Mouse (Mus musculus) liver, embryonic 13.5 days (tissue): ENCODE data around the gene Usp4. TPM values are rescaled to one million over a fixed set of nuclear protein-coding genes. Genes with fewer than 3 reads are reported as not detected.

Source experiments
- ATAC-seq: fragments of 200-750 bp; cut with Nextera tagmentation; 2 replicates; pipeline ENCODE4 v1.8.0; 2017; ENCODE audit warnings: low read depth, mild to moderate bottlenecking, moderate number of reproducible peaks, moderate library complexity
- DNase-seq: peaks from one replicate; pipeline ENCODE4 v3.0.0; 2022
- H3K27ac ChIP-seq: fragments of 300-500 bp; sonication (generic); 2 replicates; pipeline ENCODE4 v1.5.1; 2015; ENCODE audit warnings: moderate library complexity, mild to moderate bottlenecking, inconsistent platforms
- H3K27me3 ChIP-seq: fragments of 300-500 bp; sonication (generic); 2 replicates; pipeline ENCODE4 v1.6.1; 2015; ENCODE audit warnings: mild to moderate bottlenecking, inconsistent platforms
- H3K36me3 ChIP-seq: fragments of 300-500 bp; sonication (generic); 2 replicates; pipeline ENCODE4 v1.6.1; 2015; ENCODE audit warnings: mild to moderate bottlenecking, inconsistent platforms
- H3K4me1 ChIP-seq: fragments of 300-500 bp; sonication (generic); replicated peaks from 2 replicates; pipeline ENCODE4 v1.6.1; 2015; ENCODE audit warnings: inconsistent platforms
- H3K4me2 ChIP-seq: fragments of 300-500 bp; sonication (generic); 2 replicates; pipeline ENCODE4 v1.6.1; 2015; ENCODE audit warnings: inconsistent platforms, mild to moderate bottlenecking, moderate library complexity
- H3K4me3 ChIP-seq: fragments of 300-500 bp; sonication (generic); replicated peaks from 2 replicates; pipeline ENCODE4 v1.5.1; 2015; ENCODE audit warnings: mild to moderate bottlenecking, inconsistent platforms
- H3K9ac ChIP-seq: fragments of 300-500 bp; sonication (generic); 2 replicates; pipeline ENCODE4 v1.6.1; 2015; ENCODE audit warnings: mild to moderate bottlenecking, inconsistent platforms
- H3K9me3 ChIP-seq: fragments of 300-500 bp; sonication (generic); replicated peaks from 2 replicates; pipeline ENCODE4 v1.6.1; 2016; ENCODE audit warnings: inconsistent platforms
- WGBS: fragments of 180-500 bp; shearing (Covaris S2); methylation state at CpG from one replicate; pipeline ENCODE4 v1.1.7; 2015; ENCODE audit not compliant: insufficient replicate concordance; 5-methylcytosine and 5-hydroxymethylcytosine counted together
- polyA plus RNA-seq: library from polyadenylated mRNA; unstranded; fragments of >200 nt; fragmentation: Nextera tagmentation; extraction: Ambion mirVana; gene quantifications from 2 replicates; pipeline ENCODE4 v1.2.1, GENCODE M21; 2015

Usp4 gene
- polyA plus RNA-seq, 1 experiment from 2014 or later, result 67.0 TPM

DNA sequence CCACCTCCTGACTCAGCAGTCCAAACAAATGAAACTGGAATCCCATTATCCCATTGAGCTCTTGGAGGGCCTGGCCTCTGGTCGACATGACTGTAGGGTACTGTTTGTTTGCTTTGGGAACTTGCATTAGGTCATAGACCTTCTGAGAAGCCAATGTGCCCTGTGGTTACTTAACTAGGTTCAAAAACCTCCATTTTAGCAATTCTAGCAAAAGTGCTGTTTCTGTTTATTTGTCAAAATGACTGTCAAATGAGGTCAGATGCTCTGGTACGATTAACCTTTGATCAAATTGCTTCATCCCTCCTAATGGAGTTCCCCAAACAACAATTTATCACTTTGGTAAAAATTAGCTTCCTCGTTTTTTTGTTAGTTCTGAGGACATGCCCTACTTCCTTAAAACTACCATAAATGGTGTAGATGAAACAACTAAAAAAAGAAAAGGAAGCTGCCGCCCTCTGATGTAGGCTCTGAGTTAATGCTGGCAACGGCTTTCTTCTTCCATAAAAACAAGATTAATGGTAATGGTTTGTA, 5.3 kb upstream of the Usp4 start:
- Histone ChIP-seq H3K36me3 (peaks cover 34% of the 10 kb centered on the region), H3K9me3 (no peaks in the 10 kb centered on the region), H3K27me3 (no peaks in the 10 kb centered on the region), H3K4me3 (peak overlapping the region; percentile 92), H3K4me1 (peaks cover 81% of the 10 kb centered on the region), H3K4me2 (peak overlapping the region; percentile 76), H3K9ac (peak overlapping the region; percentile 80), H3K27ac (peak overlapping the region; percentile 100)
- DNase-seq, result no peak
- WGBS, result 11% methylated on average over 5 of the region's 5 CpGs
- no peak for ATAC-seq

GRCm38 (mm10) chr9:108343331-108343730, 4.3 kb upstream of the Usp4 start:
- no peaks in the 10 kb centered on the region for H3K27me3 ChIP-seq
- peak overlapping the region; percentile 76 for H3K4me2 ChIP-seq
- no peaks in the 10 kb centered on the region for H3K9me3 ChIP-seq
- H3K27ac ChIP-seq, result peak overlapping the region; percentile 100
- H3K36me3 ChIP-seq, result peaks cover 26% of the 10 kb centered on the region
- whole genome bisulfite sequencing, result 42% methylated on average over 3 of the region's 3 CpGs
- ATAC-seq (no peak), DNase-seq (no peak)
- H3K4me1 ChIP-seq, result peaks cover 73% of the 10 kb centered on the region
- peak overlapping the region; percentile 80 for H3K9ac ChIP-seq
- no peak overlapping the region for H3K4me3 ChIP-seq

DNA sequence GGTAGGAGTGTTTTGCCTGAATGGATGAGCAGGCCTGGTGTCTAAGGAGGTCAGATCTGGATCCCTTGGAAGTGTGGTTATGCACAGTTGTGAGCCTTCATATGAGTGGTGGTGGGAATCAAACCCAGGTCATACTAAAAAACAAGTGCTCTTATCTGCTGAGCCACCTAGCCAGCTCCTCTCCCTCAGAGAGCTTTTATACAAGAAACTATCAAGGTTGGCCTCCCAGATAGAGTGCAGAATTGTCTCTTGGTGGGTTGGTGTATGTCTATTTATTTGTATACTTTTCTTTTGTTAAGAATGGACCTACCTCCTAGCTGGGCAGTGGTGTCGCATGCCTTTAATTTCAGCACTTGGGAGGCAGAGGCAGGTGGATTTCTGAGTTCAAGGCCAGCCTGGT, 3.8 kb upstream of the Usp4 start:
- Histone ChIP-seq H3K27me3 (no peaks in the 10 kb centered on the region), H3K4me3 (no peak overlapping the region), H3K36me3 (peaks cover 24% of the 10 kb centered on the region), H3K9me3 (no peaks in the 10 kb centered on the region), H3K9ac (peak overlapping the region; percentile 80), H3K4me2 (peak overlapping the region; percentile 76), H3K4me1 (peaks cover 73% of the 10 kb centered on the region), H3K27ac (peak overlapping the region; percentile 100)
- DNase-seq, result peak; percentile 48
- no peak for ATAC-seq
- 42% methylated on average over 1 of the region's 1 CpGs for whole genome bisulfite sequencing

DNA sequence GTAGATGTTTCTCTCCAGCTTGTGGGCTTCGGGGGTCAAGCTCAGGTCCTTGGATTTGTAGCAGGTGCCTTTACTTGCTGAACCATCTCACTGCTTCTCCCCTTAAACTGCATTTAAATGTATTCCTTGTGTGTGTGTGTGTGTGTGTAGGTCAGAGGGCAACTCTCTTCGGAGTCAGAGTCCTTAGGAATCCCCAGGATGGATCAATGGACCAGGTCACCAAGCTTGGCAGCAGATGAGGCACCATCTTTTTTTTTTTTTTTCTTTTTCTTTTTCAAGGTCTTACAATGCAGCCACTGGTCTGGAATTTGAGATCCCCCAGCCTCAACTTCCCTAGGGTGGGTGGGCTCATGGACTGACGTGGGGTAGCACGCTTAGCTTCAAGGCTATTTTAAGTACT, 3.2 kb upstream of the Usp4 start:
- 69% methylated on average over 4 of the region's 4 CpGs for WGBS
- Histone ChIP-seq H3K4me1 (peaks cover 79% of the 10 kb centered on the region), H3K4me2 (peak overlapping the region; percentile 76; the same call in 1 of the 2 replicates), H3K27me3 (no peaks in the 10 kb centered on the region), H3K9me3 (no peaks in the 10 kb centered on the region), H3K9ac (peak overlapping the region; percentile 80), H3K36me3 (peaks cover 21% of the 10 kb centered on the region), H3K4me3 (no peak overlapping the region), H3K27ac (peak overlapping the region; percentile 100)
- DNase-seq (no peak), ATAC-seq (no peak)

- peaks cover 22% of the 10 kb centered on the region for H3K36me3 ChIP-seq
- DNase-seq, result no peak
- H3K27ac ChIP-seq, result peak overlapping the region; percentile 99
- H3K4me2 ChIP-seq, result peak overlapping the region; percentile 85
- WGBS, result 4% methylated on average over 11 of the region's 11 CpGs
- H3K9me3 ChIP-seq, result no peaks in the 10 kb centered on the region
- H3K4me1 ChIP-seq, result peaks cover 73% of the 10 kb centered on the region
- H3K9ac ChIP-seq, result peak overlapping the region; percentile 91
- H3K4me3 ChIP-seq, result peak overlapping the region; percentile 90
- ATAC-seq, result no peak
- no peaks in the 10 kb centered on the region for H3K27me3 ChIP-seq
Measured at GRCm38 (mm10) chr9:108347024-108347423, 629 bp upstream of the Usp4 start.

GRCm38 (mm10) chr9:108348290-108348680, 632 bp downstream of the Usp4 start:
- no peak for ATAC-seq

GRCm38 (mm10) chr9:108349727-108350126, 2.1 kb downstream of the Usp4 start:
- no peaks in the 10 kb centered on the region for H3K27me3 ChIP-seq
- peak; percentile 26 for DNase-seq
- H3K36me3 ChIP-seq, result peaks cover 49% of the 10 kb centered on the region
- peak overlapping the region; percentile 91 for H3K9ac ChIP-seq
- peak overlapping the region; percentile 85 for H3K4me2 ChIP-seq
- peak overlapping the region; percentile 99 for H3K27ac ChIP-seq
- 0 out of 2 replicates have a peak, but pooled peaks have one; percentile 18 for ATAC-seq
- peak overlapping the region; percentile 90 for H3K4me3 ChIP-seq
- no peaks in the 10 kb centered on the region for H3K9me3 ChIP-seq
- peaks cover 46% of the 10 kb centered on the region for H3K4me1 ChIP-seq
- 39% methylated on average over 4 of the region's 4 CpGs for WGBS

More at GRCm38 (mm10) chr9:108348290-108348680, 632 bp downstream of the Usp4 start:
- Histone ChIP-seq H3K4me3 (peak overlapping the region; percentile 90), H3K4me1 (peaks cover 60% of the 10 kb centered on the region), H3K9me3 (no peaks in the 10 kb centered on the region), H3K27me3 (no peaks in the 10 kb centered on the region), H3K27ac (peak overlapping the region; percentile 99), H3K4me2 (peak overlapping the region; percentile 85), H3K9ac (peak overlapping the region; percentile 91), H3K36me3 (peaks cover 35% of the 10 kb centered on the region)
- 2% methylated on average over 14 of the region's 14 CpGs for WGBS
- DNase-seq, result no peak

DNA sequence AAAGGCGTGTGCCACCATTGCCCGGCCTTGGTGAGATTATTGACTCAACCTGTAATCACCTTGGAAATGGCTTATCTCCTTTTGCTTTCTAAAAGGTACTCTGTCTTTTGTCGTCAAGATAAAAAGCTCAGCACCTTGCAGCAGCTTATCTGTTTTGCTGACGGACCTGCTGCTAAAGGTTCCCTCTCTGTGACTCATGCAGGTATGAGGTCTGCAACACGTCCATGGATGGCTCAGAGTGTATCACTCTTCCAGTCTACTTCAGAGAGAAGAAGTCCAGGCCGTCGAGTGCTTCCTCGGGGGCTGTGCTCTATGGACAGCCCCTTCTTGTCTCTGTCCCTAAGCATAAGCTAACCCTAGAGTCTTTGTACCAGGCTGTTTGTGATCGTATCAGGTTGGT, 30.6 kb downstream of the Usp4 start:
- peaks cover 93% of the 10 kb centered on the region for H3K36me3 ChIP-seq

GRCm38 (mm10) chr9:108378736-108379135, 31.1 kb downstream of the Usp4 start:
- Histone ChIP-seq H3K4me3 (no peak overlapping the region), H3K4me2 (no peak overlapping the region), H3K9ac (no peak overlapping the region), H3K4me1 (no peaks in the 10 kb centered on the region), H3K9me3 (no peaks in the 10 kb centered on the region), H3K36me3 (peaks cover 93% of the 10 kb centered on the region), H3K27me3 (no peaks in the 10 kb centered on the region), H3K27ac (no peak overlapping the region)
- 87% methylated on average over 5 of the region's 5 CpGs for WGBS
- DNase-seq, result no peak
- ATAC-seq, result no peak

More for the DNA sequence above, 30.6 kb downstream of the Usp4 start:
- Histone ChIP-seq H3K4me2 (no peak overlapping the region), H3K4me1 (no peaks in the 10 kb centered on the region), H3K4me3 (no peak overlapping the region), H3K27ac (no peak overlapping the region), H3K27me3 (no peaks in the 10 kb centered on the region), H3K9ac (no peak overlapping the region), H3K9me3 (no peaks in the 10 kb centered on the region)
- ATAC-seq, result no peak
- no peak for DNase-seq
- 75% methylated on average over 9 of the region's 9 CpGs for WGBS

DNA sequence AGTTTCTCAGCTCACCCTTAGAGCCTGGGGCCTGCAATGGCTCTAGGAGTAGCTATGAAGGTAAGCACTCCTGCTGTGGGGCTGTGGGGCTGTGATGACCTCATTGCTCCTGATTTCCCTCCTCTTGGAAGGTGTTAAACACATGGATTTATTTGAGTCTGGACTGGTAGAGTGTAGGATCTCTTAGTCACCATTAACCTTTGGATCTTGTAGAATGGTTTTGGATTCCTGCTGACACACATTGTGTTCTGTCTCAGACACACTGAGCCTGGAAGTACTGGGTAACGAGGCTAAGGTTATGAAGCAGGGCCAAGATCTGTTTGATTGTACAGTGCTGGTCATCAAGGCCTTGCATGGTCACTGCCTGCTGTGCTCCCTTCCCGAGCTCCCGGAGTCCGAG, 31.6 kb downstream of the Usp4 start:
- Histone ChIP-seq H3K9ac (no peak overlapping the region), H3K4me3 (no peak overlapping the region), H3K4me2 (no peak overlapping the region), H3K9me3 (no peaks in the 10 kb centered on the region), H3K36me3 (peaks cover 93% of the 10 kb centered on the region), H3K27me3 (no peaks in the 10 kb centered on the region), H3K4me1 (no peaks in the 10 kb centered on the region), H3K27ac (no peak overlapping the region)
- ATAC-seq, result no peak
- DNase-seq, result no peak
- 92% methylated on average over 4 of the region's 4 CpGs for WGBS

GRCm38 (mm10) chr9:108381382-108381781, 33.7 kb downstream of the Usp4 start:
- Histone ChIP-seq H3K36me3 (peaks cover 93% of the 10 kb centered on the region), H3K4me1 (no peaks in the 10 kb centered on the region), H3K27ac (no peak overlapping the region), H3K4me3 (no peak overlapping the region), H3K4me2 (no peak overlapping the region), H3K9me3 (no peaks in the 10 kb centered on the region), H3K27me3 (no peaks in the 10 kb centered on the region), H3K9ac (no peak overlapping the region)
- 90% methylated on average over 9 of the region's 9 CpGs for WGBS
- DNase-seq (no peak), ATAC-seq (no peak)

DNA sequence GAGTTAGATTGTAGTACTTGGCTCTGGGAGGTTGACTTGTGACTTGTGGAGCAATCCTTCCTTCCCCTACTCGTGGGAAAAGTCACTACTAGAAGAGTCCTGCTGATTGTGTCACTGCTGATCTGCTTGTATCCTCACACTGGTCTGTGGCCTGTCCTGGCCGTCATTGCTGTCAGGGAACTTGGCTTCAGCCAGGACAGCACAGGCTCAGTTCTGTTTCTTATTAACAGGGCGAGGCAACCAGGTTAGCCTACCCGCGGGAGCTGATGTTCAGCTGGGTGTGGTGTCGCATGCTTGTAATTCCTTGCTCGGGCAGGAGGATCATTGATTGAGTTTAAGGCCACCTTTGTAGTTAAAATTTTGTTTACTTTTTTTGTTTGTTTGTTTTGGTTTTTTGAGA, 37.4 kb downstream of the Usp4 start:
- H3K4me2 ChIP-seq, result no peak overlapping the region
- H3K9me3 ChIP-seq, result no peaks in the 10 kb centered on the region
- no peak overlapping the region for H3K9ac ChIP-seq
- 74% methylated on average over 7 of the region's 7 CpGs for WGBS
- no peak overlapping the region for H3K4me3 ChIP-seq
- no peak for ATAC-seq
- H3K27ac ChIP-seq, result no peak overlapping the region
- H3K27me3 ChIP-seq, result no peaks in the 10 kb centered on the region
- no peaks in the 10 kb centered on the region for H3K4me1 ChIP-seq
- no peak for DNase-seq
- peaks cover 95% of the 10 kb centered on the region for H3K36me3 ChIP-seq
